Mouse (Mus musculus) kidney, adult 2 months (tissue): Measurements from ENCODE around the gene Naa11.

Source experiments
- CTCF ChIP-seq: fragments of 200-500 bp; conservative IDR thresholded peaks from 2 replicates; pipeline ENCODE4 v1.5.1; 2011; ENCODE audit warnings: low read depth, mild to moderate bottlenecking, control low read depth, low read length, moderate library complexity, mixed read lengths; ENCODE audit not compliant: insufficient read depth, insufficient read length
- POLR2A ChIP-seq: fragments of 200-500 bp; IDR thresholded peaks from one replicate; pipeline ENCODE4 v1.6.1; 2011; ENCODE audit warnings: low read depth, low read length, control low read depth

DNA sequence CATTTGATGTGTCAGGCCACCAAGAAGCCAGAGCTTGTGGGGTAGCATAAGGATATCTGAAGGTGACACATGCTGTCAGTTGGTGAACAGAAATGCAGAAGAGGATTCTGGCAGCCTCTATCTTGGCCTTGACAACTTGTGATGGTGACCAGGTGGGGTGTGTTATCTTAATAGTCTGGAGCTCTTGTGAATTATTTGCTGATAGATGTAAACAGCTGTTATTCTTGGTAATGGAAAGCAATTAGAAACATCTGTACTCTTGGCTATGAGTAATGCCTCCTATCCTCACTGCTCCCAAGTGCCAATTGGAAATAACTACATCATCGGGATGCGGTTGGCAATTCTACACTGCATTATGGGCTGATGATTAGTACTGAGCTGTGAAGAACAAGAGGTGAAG lies 43.4 kb downstream of the Naa11 start:
- TF ChIP-seq CTCF (no peak), POLR2A (no peak)
